Mouse (Mus musculus): ENCODE data around the gene Tspan5. TPM values are rescaled to one million over a fixed set of nuclear protein-coding genes. Genes with fewer than 3 reads are reported as not detected.

The Tspan5 gene
- polyA plus RNA-seq, 1 experiment from 2014 or later = 43.4 TPM

Other genes with a start within 250 kb of the Tspan5 start
- gene Eif4e, start 216.0 kb upstream of the Tspan5 start, polyA plus RNA-seq (2014; fragmentation: Nextera tagmentation; extraction: Ambion mirVana) = 483 and 500 TPM in 2 replicates

Measured in forebrain, embryonic 11.5 days (tissue).